Mouse (Mus musculus) MN1 (cell line): Measurements from ENCODE around the gene Krtap5-1.
"Not testable (repeated sequence)": the region's sequence is repeated elsewhere in the genome, so short reads cannot be mapped to it uniquely, and the experiment has no call there.

Experiments
- DNase-seq: peaks from one replicate; pipeline ENCODE4 v3.0.0-alpha.2; 2016; ENCODE audit warnings: low spot score

Gene Krtap5-1

DNA sequence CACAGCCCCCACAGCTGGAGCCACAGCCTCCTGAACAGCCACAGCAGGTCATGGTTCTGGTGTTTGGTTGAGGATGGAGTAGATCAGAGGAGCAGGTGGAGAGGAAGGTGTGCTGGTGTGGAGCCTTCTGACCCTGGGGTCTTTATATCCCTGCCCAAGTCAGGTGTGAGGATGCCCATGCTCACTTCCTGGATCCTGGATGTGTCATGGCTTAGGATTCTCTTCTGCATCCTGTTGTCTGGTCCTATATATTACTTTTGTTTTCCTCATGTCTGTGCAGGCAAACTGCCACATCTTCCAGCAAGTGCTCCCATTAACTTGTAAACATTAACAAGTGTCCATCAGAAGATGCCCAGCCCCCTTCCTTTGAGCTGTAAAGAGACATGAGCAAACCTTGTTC is at the start of gene Krtap5-1:
TSS of gene Krtap5-1 (minus strand) at position 101 of the 400 bp plus-strand sequence.
- DNase-seq = not testable (repeated sequence)

DNA sequence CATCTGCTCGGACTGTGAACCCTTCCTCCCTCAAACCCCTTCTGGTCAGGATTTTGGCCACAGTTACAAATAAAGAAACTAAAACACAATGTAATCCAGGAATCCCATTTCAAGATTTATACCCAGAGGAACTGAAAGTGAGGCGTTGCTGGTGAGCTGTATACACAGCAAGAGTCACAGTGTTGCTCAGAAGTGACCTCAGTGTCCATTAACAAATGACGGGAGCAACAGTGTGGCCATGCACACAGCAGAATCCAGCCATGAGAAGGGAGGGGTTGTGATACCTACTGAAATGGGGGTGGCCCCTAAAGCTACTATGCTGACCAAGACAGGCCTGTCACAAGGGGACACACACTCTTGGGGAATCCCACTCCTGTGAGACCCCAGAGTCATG is 45.3 kb upstream of the Krtap5-1 start:
- no peak for DNase-seq

DNA sequence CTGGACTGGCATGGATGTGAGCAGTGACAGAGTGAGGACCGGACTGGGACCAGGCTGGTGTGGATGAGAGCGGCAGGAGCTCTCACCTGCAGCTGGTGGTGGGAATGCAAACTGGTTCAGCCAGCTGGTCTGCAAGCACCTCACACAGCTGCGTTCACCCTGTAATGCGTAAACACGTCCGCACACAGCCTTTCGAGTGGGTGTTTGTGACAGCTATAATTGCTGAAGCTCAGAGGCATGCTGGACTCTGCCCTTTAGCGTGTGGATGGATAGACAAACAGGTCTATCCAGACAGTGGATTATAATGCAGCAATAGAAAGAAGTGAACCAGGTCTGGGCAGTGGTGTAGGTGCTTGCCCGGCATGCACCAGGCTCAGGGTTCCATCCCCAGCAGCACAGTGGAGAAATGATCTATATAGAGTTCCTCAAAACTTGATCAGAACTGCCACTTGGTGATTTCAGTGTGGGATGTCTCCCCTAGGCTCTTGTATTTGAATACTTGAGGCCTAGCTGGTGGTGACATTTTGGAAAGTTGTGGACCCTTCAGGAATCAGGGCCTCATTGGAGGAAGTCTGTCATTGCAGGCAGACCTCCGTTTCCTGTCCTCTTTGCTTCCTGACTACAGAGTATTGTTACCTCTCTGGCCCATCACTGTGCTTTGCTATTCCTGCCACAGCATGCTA is 44.8 kb upstream of the Krtap5-1 start:
- DNase-seq = no peak

DNA sequence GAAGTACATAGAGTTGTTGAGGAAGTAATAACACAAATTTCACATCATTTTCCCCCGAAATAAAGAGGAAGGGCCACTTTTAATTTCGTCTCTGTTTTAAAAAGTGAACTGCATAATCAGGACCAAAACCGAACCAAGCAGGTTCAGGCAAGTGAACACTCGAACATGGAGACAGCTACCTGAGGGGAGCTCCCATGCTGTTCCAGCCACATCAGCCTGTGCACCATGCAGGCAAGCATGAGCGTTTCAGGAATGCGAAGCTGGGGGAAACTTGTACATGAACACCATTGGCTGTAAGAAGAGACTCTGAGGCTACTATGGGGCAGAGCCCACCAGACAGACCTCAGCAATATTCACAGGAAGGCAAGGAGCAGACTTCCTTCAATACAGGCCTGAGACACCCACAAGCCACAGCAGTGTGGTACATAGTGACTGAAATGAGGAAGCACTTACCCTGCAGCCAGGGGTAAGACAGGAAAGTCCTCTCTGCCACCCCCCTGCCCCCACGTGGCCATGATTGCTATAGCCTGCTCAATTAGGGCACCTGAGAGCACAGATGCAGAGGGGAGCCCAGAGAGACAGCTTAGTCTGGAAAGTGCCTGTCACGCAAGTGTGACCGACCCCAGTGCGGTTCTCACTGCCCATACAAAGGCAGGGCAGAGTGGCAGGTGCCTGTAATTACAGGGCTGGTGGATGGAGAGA is 43.5 kb upstream of the Krtap5-1 start:
- no peak for DNase-seq

DNA sequence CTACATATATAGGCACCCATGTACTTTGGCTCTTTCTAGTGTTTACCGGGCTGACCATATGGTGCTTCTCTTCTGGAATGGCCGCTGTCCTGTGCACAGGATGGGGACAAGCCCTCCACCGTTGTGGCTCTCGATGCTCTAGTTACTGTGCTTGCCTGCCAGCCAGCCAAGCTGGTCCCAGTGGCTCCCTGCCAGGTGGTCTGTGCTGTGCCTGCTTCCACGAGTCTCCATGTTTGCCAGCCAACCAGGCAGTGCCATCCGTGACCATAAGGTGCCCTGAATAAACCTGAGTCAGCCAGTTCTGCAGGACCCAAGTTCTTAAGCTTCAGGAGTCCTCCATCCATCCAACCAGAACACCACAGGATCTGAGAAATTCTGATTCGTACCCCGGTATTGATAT is 38.2 kb upstream of the Krtap5-1 start:
- no peak for DNase-seq

DNA sequence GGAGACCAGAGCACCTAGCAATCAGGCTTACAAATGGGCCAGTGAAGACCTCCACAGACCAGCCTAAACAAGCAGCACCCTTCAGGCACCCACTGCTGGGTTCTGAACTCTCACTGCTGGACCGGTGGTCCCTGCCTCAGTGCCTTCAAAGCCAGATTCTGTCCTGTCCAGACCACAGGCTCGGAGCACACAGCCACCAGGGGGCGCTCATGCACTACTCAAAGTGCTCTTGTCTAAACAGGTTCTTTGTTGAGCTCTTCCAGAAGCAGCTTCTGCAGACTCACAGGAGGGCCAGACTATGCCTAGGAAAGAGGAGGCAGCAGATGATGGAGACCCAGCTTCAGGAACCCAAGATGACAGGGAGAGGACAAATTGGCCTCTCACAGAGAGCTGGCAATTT is 37.3 kb upstream of the Krtap5-1 start:
- DNase-seq = peak; percentile 92

DNA sequence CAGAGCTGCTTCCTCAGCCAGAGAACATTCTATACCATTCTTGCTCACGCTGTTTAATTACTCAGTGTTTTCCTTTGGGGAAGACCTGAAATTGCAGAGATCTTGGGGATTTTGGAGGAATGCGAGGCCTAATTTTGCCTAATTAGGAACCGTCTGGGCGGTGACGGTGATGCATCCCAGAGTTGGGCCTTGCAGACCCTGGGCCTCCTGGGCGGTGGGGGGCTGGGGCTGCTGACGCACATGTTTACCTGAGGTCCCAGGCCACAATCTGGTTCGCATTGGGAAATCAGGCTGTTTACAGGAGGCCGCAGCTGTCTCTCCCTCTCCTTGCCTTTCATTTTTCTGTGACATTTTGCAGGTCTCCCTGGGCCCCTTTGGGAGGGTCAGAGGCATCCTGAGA is 35.8 kb upstream of the Krtap5-1 start:
- not testable (repeated sequence) for DNase-seq

DNA sequence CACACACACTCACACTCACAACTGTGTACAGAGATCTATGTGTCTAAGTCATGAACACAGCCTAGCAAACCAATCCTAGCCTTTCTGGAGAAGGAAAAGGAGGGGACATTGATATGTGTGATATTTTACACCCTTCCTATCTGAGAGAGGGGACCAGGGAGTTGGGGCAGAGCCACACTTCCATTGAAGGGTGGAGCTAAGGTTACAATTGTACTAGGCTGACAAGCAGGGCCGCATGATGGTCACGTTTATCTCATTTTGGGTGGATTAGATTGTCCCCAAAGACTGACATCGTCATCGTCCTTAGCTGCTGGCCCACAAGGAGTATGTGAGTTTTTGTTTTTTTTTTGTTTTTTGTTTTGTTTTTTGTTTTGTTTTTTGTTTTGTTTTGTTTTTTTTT is 34.4 kb upstream of the Krtap5-1 start:
- no peak for DNase-seq

DNA sequence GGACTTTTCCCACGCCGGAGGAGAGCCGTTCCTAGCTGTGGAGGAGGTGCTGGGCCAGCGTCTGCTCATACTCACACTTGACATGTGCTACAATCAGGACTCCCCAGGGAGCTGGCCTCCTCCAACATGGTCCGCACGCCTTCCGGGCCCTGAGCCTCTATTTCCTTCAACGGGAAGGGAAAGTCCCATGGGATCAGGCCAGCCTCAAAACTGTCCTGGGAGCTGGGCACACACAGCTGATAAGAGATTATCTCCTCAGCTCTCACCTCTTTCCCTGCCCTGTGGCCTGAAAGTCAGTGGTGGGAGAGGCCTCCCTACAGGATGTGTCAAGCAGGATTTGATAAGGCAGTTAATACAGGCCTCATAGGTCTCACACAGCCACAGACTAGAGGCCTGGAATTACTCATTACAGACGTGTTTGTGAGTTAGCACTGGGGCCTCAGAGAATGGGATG is 33.4 kb upstream of the Krtap5-1 start:
- DNase-seq = peak; percentile 84

DNA sequence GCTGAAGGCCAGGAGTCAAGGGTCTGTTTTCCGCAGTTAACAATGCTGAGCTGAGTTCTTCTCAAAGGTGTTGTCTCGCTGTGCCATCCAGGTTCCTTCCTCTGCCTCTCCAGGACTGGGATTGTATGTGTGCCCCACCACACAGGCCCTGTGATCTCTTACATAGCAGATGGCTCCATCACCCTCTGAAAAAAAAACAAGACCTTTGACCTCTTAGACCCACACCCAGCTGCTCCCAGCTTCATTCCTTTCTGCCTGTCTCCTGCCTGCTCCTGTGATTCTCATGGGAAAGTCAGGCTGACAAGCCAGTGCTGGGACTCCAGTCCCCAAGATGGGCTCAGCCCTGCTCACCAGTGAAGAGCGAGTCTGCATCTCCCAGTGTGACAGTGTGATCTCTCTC is 31.6 kb upstream of the Krtap5-1 start:
- DNase-seq = no peak

DNA sequence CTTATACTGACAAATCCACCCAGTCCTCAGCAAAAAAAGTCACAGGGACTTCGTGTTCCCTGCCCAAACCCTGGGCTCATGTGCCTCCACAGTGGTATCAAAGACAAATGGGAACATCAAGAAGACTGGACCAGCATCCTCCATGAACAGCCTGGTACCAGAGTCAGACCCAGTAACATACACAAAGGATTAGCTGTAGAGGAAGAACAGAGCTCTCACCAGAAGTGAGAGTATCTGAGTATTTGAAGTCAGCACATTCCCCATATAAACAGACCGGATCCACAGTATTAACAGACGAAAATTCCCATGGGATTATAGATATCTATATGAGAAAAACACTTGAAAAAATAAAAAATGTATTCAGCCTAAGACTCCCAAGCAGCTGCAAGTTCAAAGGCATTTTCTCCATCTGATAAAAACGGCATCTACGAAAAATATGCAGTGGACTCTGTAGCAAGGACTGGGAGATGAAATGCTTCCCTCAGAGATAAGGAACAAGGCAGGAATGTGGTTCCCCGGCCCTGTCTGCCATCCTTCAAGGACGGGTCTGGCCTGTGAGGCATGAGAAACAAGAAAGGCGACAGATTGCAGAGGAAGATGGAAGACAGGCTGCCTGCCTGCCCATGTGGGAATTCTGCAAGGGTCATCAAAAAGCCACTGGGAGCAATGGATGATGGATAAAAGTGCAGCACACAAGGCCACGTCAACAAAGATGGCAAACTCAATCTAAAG is 30.0 kb upstream of the Krtap5-1 start:
- DNase-seq = no peak

DNA sequence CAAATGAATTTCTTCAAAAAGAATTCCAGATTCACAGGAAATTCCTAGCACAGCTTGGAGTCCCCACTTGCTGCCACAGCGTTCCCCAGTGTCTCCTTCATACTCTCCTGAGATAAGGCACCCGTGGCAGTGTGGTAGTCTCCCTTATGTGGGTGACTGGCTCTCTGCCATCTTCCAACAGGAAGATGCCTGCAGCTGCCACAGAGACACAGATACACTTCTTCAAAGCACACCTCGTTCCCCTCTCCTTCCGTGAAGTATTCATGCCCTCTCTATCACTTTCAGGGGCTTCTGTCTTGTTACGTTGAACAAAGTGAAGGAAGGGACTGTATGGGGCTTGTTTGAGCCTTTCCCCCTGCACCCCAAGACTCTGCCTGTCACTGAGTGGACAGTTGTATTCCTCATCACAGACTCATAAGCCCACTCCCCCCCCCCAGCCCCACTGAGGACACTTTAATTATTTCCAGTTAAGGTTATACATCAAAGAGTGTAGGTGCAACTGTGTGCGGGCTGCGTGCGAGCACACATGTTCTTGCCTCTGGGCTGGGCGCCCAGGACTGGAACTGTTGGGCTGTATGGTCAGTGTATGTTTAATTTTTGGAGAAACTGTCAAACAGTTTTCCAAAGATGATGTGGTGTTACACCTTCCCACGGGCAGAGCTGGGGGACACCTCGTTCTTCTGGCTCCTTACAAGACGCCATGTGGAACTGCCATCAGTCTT is 26.6 kb upstream of the Krtap5-1 start:
- DNase-seq = no peak

DNA sequence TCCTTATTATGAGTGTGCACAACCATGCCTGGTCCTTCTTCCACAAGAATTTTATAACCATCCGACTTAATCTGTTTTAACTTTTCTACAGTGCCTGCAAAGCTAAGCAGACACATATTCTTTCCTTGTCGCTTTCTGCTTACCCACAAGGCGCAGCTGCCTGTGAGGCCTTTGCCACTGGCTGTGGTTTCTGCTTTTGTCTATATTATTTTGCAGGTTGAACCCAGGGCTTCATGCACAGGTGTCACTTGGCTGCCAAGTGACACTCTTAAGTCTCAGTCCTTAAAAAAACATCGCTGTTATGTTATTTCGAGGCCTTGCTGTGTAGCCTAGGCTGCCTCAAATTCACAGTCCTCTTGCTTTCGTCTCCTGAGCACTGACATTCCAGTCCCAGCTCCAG is 25.7 kb upstream of the Krtap5-1 start:
- no peak for DNase-seq

DNA sequence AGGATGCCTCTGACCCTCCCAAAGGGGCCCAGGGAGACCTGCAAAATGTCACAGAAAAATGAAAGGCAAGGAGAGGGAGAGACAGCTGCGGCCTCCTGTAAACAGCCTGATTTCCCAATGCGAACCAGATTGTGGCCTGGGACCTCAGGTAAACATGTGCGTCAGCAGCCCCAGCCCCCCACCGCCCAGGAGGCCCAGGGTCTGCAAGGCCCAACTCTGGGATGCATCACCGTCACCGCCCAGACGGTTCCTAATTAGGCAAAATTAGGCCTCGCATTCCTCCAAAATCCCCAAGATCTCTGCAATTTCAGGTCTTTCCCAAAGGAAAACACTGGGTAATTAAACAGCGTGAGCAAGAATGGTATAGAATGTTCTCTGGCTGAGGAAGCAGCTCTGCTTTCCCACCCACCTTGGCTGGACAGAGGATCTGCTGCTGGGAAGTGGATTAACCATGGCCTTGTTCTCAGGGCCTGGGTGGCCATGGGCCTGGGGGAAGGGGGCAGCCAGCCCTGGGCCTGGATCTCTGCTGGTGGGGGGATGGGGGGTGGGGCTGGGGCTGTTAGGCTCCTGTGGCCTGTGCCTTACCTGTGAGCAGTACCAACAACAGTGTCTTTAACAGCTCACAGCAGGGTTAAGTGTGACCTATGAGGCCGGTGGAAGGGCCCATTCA is 24.9 kb upstream of the Krtap5-1 start:
- not testable (repeated sequence) for DNase-seq

DNA sequence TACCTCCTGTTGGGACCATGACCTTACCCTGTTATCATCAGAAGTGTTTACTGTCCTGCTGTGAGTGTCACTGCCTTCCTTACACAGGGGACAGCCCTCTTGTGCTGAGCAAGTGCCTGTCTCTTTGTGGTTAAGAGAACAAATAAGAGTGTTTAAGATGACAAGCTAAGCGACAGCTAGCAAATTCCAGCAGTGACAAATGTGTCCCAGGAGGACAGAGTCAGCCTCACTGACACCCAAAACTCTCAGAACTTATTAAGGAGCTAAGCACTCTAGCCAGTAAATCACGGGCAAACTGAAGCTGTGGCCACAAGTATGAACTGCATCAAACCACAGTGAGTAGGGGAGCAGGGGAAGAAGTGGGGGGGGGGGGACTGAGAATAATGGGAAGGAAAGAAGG is 24.0 kb upstream of the Krtap5-1 start:
- DNase-seq = no peak

DNA sequence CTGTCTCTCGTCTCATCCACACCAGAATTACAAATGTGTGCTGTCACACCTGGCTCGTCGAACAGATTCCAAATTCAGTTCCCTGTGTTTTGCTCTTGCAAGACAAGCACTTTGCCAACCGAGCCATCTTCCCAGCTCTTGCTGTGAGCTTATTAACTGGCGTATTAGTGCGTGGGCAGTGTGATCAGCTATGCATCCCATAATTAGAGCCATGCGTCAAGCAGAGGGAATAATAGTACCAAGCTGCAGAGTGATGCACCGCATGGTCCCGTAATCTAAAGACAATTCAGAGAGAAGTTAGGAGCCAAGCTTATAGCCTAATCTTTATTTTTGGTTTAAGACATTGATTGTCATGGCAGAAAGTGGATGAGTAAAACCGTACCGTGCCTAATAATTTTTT is 22.2 kb upstream of the Krtap5-1 start:
- DNase-seq = no peak

DNA sequence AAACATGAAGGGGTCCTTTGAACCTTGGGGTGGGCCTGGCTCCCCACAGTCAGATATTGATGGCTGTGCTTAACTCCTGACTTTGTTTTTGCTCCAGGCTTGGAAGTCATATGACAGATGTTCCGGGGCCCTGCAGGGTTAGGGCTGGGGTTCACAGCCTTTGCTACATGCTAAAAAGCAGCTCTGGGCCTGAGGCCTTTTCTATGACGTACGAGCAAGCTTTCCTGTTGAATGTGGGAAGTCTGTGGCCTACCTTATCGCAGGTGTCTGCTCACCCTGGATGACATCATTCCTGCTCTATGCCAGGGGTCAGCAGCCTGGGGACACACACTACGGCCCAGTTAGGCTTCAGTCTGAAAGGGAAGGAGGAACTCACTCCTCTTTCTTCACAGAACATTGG is 20.3 kb upstream of the Krtap5-1 start:
- no peak for DNase-seq

DNA sequence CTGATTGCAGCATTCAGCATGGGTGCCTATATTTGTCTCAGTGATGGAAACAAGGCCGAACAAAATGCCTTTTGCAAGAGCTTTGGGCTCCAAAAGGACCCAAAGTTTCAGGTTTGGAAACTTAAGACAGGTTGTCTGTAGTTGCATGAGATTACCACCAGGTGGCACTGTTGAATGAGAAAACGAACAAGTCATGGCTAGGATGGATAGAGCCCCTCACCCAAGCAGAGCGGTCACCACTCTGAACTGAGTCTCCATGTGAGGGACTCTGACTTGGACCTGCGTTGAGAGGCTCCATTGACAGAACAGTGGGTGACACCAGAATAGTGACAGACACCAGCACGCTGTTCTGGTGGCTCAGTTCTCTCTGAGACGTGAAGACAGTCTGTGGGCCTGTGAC is 19.6 kb upstream of the Krtap5-1 start:
- DNase-seq = peak; percentile 64

DNA sequence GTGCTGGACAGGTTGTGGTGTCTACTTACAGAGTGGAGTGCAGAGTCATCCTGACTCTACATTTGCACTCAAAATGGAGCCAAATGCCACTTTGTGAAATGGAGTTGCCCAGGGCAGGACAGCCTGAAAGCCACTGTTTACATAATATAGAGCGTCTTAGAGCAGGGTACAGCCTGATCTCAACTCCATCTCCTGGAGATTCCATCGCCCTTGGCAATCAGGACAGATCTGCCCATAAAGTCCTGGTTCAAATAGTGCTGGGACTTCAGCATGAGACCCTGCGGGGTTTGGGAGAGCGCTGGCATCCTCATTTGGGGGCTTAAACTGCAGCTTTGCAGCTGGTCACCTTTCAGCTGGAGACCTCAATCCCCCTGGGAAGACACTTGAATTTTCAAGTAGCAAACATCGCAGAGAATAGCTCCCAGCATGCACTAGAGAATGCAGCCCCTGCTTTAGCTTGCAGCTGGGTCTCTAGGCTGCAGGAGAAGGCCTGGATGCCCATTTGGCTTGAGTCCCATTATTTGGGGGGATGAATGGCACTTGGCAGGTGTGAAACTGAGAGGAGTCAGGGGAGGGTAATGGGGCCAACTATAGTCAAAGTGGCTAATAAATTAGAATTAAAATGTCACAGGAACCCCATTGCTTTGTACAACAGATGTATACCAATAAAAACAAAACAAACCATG is 17.8 kb upstream of the Krtap5-1 start:
- no peak for DNase-seq

DNA sequence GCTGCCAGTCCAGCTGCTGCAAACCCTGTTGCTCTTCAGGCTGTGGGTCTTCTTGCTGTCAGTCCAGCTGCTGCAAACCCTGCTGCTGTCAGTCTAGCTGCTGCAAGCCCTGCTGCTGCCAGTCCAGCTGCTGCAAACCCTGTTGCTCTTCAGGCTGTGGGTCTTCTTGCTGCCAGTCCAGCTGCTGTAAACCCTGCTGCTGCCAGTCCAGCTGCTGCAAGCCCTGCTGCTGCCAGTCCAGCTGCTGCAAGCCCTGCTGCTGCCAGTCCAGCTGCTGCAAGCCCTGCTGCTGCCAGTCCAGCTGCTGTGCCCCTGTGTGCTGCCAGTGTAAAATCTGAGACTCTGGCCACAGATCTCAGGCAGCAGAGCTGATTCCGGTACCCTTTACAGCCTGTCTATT is 7.0 kb upstream of the Krtap5-1 start:
- DNase-seq = not testable (repeated sequence)

DNA sequence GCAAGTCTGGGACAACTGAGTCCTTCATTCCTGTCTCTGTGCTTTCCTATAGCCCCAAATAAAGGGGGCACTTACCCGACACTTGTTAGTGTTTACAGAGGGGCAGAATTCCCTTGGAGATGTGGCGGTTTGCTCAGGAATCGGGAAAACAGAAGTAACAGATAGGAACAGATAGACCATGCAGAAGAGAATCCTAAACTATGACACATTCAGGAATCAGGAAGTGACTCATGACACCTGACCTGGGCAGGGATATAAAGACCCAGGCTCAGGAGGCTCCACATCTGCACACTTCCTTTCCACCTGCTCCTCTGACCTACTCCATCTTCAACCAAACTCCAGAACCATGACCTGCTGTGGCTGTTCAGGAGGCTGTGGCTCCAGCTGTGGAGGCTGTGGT is 6.3 kb upstream of the Krtap5-1 start, which contains the start of gene Krtap5-4:
TSS of gene Krtap5-4 (plus strand) at position 301 of the 400 bp plus-strand sequence.
- no peak for DNase-seq
